Mouse (Mus musculus) kidney, embryonic 14.5 days (tissue): Measurements from ENCODE around the gene Dok5. TPM values are rescaled to one million over a fixed set of nuclear protein-coding genes. Genes with fewer than 3 reads are reported as not detected.

ENCODE experiments used
- ATAC-seq: fragments of 200-750 bp; cut with Nextera tagmentation; 2 replicates; pipeline ENCODE4 v1.8.0; 2017; ENCODE audit warnings: moderate number of reproducible peaks, mild to moderate bottlenecking, moderate TSS enrichment, moderate library complexity; ENCODE audit not compliant: low FRiP score, low TSS enrichment
- H3K27ac ChIP-seq: fragments of 300-500 bp; sonication (generic); 2 replicates; pipeline ENCODE4 v1.5.1; 2014; ENCODE audit warnings: low read depth, mild to moderate bottlenecking, low read length, moderate library complexity, mixed read lengths
- H3K27me3 ChIP-seq: fragments of 300-500 bp; sonication (generic); 2 replicates; pipeline ENCODE4 v1.6.1; 2014; ENCODE audit warnings: mild to moderate bottlenecking, low read length; ENCODE audit not compliant: control insufficient read depth, insufficient read depth
- H3K36me3 ChIP-seq: fragments of 300-500 bp; sonication (generic); 2 replicates; pipeline ENCODE4 v1.6.1; 2014; ENCODE audit warnings: low read length, mixed read lengths; ENCODE audit not compliant: control insufficient read depth, insufficient read depth
- H3K4me1 ChIP-seq: fragments of 300-500 bp; sonication (generic); 2 replicates; pipeline ENCODE4 v1.6.1; 2014; ENCODE audit warnings: low read length, mixed read lengths; ENCODE audit not compliant: control insufficient read depth, insufficient read depth
- H3K4me2 ChIP-seq: fragments of 300-500 bp; sonication (generic); replicated peaks from 2 replicates; pipeline ENCODE4 v1.6.1; 2014; ENCODE audit warnings: low read depth, mild to moderate bottlenecking, low read length
- H3K4me3 ChIP-seq: fragments of 300-500 bp; sonication (generic); 2 replicates; pipeline ENCODE4 v1.5.1; 2014; ENCODE audit warnings: mild to moderate bottlenecking, low read length
- H3K9ac ChIP-seq: fragments of 300-500 bp; sonication (generic); 2 replicates; pipeline ENCODE4 v1.6.1; 2014; ENCODE audit warnings: low read depth, mild to moderate bottlenecking, low read length, moderate library complexity
- H3K9me3 ChIP-seq: fragments of 300-500 bp; sonication (generic); 2 replicates; pipeline ENCODE4 v1.6.1; 2016; ENCODE audit warnings: low read length; ENCODE audit not compliant: control insufficient read depth
- WGBS: fragments of 180-500 bp; shearing (Covaris S2); extraction: QIAGEN DNeasy Blood & Tissue Kit; methylation state at CpG from one replicate; pipeline ENCODE4 v1.1.7; 2014; 5-methylcytosine and 5-hydroxymethylcytosine counted together
- polyA plus RNA-seq: library from polyadenylated mRNA; unstranded; fragments of >200 nt; fragmentation: Nextera tagmentation; extraction: Ambion mirVana; gene quantifications from 2 replicates; pipeline ENCODE4 v1.2.1, GENCODE M21; 2014

Gene Dok5
- polyA plus RNA-seq, 1 experiment from 2014 or later: 0.85 TPM

- ATAC-seq: no peak
- no peaks in the 10 kb centered on the region for H3K4me1 ChIP-seq
- H3K9me3 ChIP-seq: no peaks in the 10 kb centered on the region
- H3K4me2 ChIP-seq: no peak overlapping the region
- H3K4me3 ChIP-seq: no peak overlapping the region
- no peaks in the 10 kb centered on the region for H3K36me3 ChIP-seq
- no peak overlapping the region for H3K27ac ChIP-seq
- 62% methylated on average over 10 of the region's 10 CpGs for WGBS
- no peak overlapping the region for H3K9ac ChIP-seq
- H3K27me3 ChIP-seq: no peaks in the 10 kb centered on the region
Observed at GRCm38 (mm10) chr2:170752191-170752850, 20.7 kb downstream of the Dok5 start.

GRCm38 (mm10) chr2:170755817-170756216, 24.2 kb downstream of the Dok5 start:
- no peak overlapping the region for H3K4me2 ChIP-seq
- no peak overlapping the region for H3K9ac ChIP-seq
- no peak overlapping the region for H3K4me3 ChIP-seq
- H3K36me3 ChIP-seq: no peaks in the 10 kb centered on the region
- no peak for ATAC-seq
- WGBS: 48% methylated on average over 2 of the region's 2 CpGs
- no peak overlapping the region for H3K27ac ChIP-seq
- H3K4me1 ChIP-seq: no peaks in the 10 kb centered on the region
- no peaks in the 10 kb centered on the region for H3K27me3 ChIP-seq
- H3K9me3 ChIP-seq: no peaks in the 10 kb centered on the region

- no peaks in the 10 kb centered on the region for H3K9me3 ChIP-seq
- no peak overlapping the region for H3K27ac ChIP-seq
- 74% methylated on average over 7 of the region's 7 CpGs for WGBS
- H3K4me1 ChIP-seq: no peaks in the 10 kb centered on the region
- no peak for ATAC-seq
- H3K9ac ChIP-seq: no peak overlapping the region
- H3K27me3 ChIP-seq: no peaks in the 10 kb centered on the region
- H3K36me3 ChIP-seq: no peaks in the 10 kb centered on the region
- no peak overlapping the region for H3K4me2 ChIP-seq
- H3K4me3 ChIP-seq: no peak overlapping the region
Observed at GRCm38 (mm10) chr2:170756667-170757066, 25.1 kb downstream of the Dok5 start.

GRCm38 (mm10) chr2:170757228-170757875, 25.7 kb downstream of the Dok5 start:
- ATAC-seq: no peak
- no peak overlapping the region for H3K4me2 ChIP-seq
- no peaks in the 10 kb centered on the region for H3K9me3 ChIP-seq
- no peak overlapping the region for H3K4me3 ChIP-seq
- WGBS: 63% methylated on average over 14 of the region's 14 CpGs
- H3K27me3 ChIP-seq: no peaks in the 10 kb centered on the region
- no peak overlapping the region for H3K9ac ChIP-seq
- H3K4me1 ChIP-seq: no peaks in the 10 kb centered on the region
- H3K36me3 ChIP-seq: no peaks in the 10 kb centered on the region
- H3K27ac ChIP-seq: no peak overlapping the region

- WGBS: 73% methylated on average over 5 of the region's 5 CpGs
Observed at GRCm38 (mm10) chr2:170758201-170758600, 26.6 kb downstream of the Dok5 start.

GRCm38 (mm10) chr2:170764704-170765103, 33.1 kb downstream of the Dok5 start:
- no peak for ATAC-seq
- H3K27ac ChIP-seq: no peak overlapping the region
- no peaks in the 10 kb centered on the region for H3K27me3 ChIP-seq
- no peak overlapping the region for H3K4me2 ChIP-seq
- WGBS: 84% methylated on average over 3 of the region's 3 CpGs
- no peaks in the 10 kb centered on the region for H3K4me1 ChIP-seq
- no peak overlapping the region for H3K9ac ChIP-seq
- H3K36me3 ChIP-seq: no peaks in the 10 kb centered on the region
- no peak overlapping the region for H3K4me3 ChIP-seq
- H3K9me3 ChIP-seq: no peaks in the 10 kb centered on the region

More at GRCm38 (mm10) chr2:170758201-170758600, 26.6 kb downstream of the Dok5 start:
- Histone ChIP-seq H3K9me3 (no peaks in the 10 kb centered on the region), H3K27ac (no peak overlapping the region), H3K27me3 (no peaks in the 10 kb centered on the region), H3K36me3 (no peaks in the 10 kb centered on the region), H3K4me1 (no peaks in the 10 kb centered on the region), H3K4me3 (no peak overlapping the region), H3K9ac (no peak overlapping the region), H3K4me2 (no peak overlapping the region)
- ATAC-seq: no peak

- Histone ChIP-seq H3K36me3 (no peaks in the 10 kb centered on the region), H3K9me3 (no peaks in the 10 kb centered on the region), H3K27me3 (no peaks in the 10 kb centered on the region), H3K9ac (no peak overlapping the region), H3K4me1 (peaks cover 4% of the 10 kb centered on the region; the same call in 1 of the 2 replicates), H3K27ac (no peak overlapping the region), H3K4me2 (no peak overlapping the region), H3K4me3 (no peak overlapping the region)
- no peak for ATAC-seq
- WGBS: 70% methylated on average over 8 of the region's 8 CpGs
Observed at GRCm38 (mm10) chr2:170767243-170767642, 35.6 kb downstream of the Dok5 start.

GRCm38 (mm10) chr2:170768699-170769098, 37.1 kb downstream of the Dok5 start:
- H3K36me3 ChIP-seq: no peaks in the 10 kb centered on the region
- H3K9ac ChIP-seq: no peak overlapping the region
- H3K4me3 ChIP-seq: no peak overlapping the region
- no peak overlapping the region for H3K27ac ChIP-seq
- no peak overlapping the region for H3K4me2 ChIP-seq
- no peaks in the 10 kb centered on the region for H3K27me3 ChIP-seq
- ATAC-seq: no peak
- peaks cover 6% of the 10 kb centered on the region; the same call in 1 of the 2 replicates for H3K4me1 ChIP-seq
- WGBS: 80% methylated on average over 6 of the region's 6 CpGs
- H3K9me3 ChIP-seq: no peaks in the 10 kb centered on the region

- Histone ChIP-seq H3K36me3 (no peaks in the 10 kb centered on the region), H3K27ac (no peak overlapping the region), H3K9me3 (no peaks in the 10 kb centered on the region), H3K27me3 (no peaks in the 10 kb centered on the region), H3K9ac (no peak overlapping the region), H3K4me3 (no peak overlapping the region), H3K4me1 (peaks cover 6% of the 10 kb centered on the region; the same call in 1 of the 2 replicates), H3K4me2 (no peak overlapping the region)
- 0 out of 2 replicates have a peak, but pooled peaks have one; percentile 46 for ATAC-seq
- WGBS: 11% methylated on average over 1 of the region's 1 CpGs
Observed at GRCm38 (mm10) chr2:170771555-170771954, 39.9 kb downstream of the Dok5 start.
